Mouse (Mus musculus): Measurements from ENCODE around the gene Arih1.

DNA sequence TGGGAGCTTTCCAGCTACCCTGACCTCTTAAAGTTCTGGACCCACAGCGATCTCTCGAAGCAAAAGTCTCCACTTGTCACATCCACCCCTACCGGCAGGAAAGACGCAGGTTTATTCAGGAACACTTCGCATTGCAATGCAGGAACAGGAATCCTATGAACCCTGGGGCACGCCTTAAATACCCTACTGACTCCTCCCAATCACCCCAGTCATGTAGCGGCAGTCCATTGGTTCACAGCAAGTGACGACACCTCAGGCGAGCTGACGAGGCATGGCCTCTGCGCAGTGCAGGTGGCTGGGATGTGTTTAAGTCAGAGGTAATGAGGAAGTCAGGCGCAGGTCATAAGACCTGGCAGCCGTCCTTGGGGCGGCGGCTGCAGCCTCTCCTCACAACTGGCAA, 110.8 kb downstream of the Arih1 start:
- TF ChIP-seq CTCF (IDR thresholded peaks at IDR 0.05; ENCODE audit: borderline replicate concordance, insufficient read depth, low read length) (no peak), POLR2A (IDR thresholded peaks at IDR 0.05; ENCODE audit: low read depth, low read length) (no peak)
